Mouse (Mus musculus) gastrocnemius, postnatal 4 days (tissue): ENCODE data around the gene Rps2. TPM values are rescaled to one million over a fixed set of nuclear protein-coding genes. Genes with fewer than 3 reads are reported as not detected.

Experiments used
- DNase-seq, 2 experiments: peaks; one replicate each; pipeline ENCODE4 v3.0.0; 2021 to 2022; ENCODE audit warnings: low spot score in 2 of 2, mixed read lengths in 2 of 2
- total RNA-seq, 2 experiments: library from RNA; stranded (reverse); gene quantifications; 2 replicates each; pipeline ENCODE4 v1.2.3; 2021

The Rps2 gene
- total RNA-seq, 2 experiments from 2014 or later: 750 to 839 TPM

GRCm38 (mm10) chr17:24729067-24729466, 11.2 kb downstream of the Rps2 start:
- DNase-seq: no peak

DNA sequence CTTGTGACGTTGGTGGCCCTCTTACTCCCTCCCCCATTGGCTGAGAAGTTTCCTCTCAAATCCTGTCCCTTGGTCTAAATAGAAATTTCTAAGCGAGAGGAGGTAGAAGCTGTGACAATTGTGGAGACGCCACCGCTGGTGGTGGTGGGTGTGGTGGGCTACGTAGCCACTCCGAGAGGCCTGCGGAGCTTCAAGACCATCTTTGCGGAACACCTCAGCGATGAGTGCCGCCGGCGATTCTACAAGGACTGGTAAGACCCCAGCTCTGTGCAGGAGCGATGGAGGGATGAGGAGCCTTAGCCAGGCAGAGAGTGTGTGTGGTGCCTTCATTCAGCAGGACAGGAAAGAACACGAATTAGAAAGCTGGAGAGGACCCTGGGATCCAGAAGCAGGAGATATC, 12.9 kb downstream of the Rps2 start:
- DNase-seq: no peak

DNA sequence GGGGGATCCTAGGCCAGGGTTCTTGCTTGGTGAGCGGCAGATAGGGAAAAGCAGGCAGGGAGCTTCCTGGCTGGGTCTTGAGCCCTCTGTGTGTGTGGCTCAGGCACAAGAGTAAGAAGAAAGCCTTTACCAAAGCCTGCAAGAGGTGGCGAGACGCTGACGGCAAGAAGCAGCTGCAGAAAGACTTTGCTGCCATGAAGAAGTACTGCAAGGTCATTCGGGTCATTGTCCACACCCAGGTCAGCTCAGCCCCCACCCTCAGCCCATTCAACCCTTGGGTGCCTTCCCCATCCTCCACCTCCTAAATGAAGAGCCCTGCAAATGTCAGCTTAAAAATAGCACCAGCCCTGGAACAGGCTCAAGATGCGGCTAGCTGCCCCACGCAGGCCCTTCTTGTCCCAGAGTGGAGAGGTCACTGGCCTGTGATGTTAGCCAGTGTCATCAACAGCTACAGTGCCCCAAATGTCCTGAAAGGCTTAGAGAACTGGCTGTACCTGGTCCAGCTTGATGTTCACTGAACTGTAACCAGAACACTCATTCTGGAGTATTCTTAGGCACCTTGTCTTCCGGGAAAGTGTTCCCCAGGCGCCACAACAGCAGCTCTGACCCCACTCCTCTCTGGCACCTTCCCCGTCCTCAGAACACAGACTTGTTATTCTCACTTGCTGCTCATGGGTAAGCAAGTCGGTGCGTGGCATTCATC, 14.5 kb downstream of the Rps2 start:
- no peak for DNase-seq

- no peak for DNase-seq
These were observed 15.6 kb downstream of the Rps2 start for GRCm38 (mm10) chr17:24733434-24734050.

DNA sequence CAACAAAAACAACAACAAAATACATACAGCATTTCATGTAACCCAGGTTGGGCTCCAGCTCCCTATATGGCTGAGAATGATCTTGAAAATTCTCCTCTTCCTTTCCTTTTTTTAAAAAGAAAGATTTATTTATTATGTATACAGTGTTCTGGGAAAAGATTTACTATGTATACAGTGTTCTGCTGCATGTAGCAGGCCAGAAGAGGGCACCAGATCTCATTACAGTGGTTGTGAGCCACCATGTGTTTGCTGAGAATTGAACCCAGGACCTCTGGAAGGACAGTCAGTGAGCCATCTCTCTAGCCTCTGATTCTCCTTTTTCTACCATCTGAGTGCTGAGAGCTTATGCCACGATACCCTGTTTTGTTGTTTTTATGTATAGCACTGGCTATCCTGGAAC, 16.6 kb downstream of the Rps2 start:
- DNase-seq: no peak

DNA sequence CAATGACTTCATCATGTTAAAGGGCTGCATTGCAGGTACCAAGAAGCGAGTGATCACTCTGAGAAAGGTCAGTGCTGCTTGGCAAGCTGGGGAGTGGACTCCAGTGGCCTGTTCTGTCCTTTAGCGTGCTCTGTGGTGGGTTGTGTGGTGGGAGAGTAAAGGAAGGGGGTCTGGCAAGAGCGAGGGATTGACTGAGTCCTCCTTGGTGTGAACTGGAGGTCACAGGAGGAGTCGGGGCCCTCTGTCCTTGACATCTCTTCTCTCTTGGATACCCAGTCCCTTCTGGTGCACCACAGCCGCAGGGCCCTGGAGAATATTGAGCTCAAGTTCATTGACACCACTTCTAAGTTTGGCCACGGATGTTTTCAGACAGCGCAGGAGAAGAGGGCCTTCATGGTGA, 17.5 kb downstream of the Rps2 start:
- DNase-seq: no peak

DNA sequence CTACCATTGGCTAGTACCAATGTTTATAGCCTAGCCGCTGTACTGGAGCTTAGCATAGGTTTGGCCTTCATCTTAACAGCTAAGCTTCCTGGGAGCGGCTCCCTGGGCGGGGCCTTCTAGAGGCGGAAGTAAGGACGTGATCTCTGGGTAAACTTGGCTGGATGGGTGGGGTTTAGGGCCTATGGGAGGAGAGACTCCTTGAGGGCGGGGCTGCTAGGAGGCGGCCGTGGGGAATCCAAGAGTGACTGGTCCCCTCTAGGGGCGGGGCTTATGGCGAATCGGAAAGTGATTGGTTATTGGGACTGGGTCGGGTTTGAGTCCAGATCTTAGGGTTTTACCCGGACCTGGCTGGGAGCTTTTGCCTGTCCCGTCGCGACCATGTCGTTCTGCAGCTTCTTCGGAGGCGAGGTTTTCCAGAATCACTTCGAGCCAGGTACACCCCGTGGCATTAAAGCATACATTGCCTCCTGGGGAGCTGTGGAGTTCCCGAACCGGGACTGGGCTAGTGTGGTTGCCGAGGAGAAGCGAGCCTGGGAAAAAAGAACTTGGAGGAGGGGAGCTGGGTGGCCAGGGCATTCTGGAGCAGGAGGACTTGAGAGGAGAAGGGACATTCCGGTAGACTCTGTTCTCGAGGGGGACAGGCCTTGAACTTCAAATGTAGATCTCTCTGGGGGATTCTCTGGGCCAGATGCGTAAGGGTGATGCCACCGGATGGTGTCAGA, 18.6 kb downstream of the Rps2 start, which contains the start of gene Msrb1:
Msrb1 (plus strand) TSS at position 313 of the 722 bp plus-strand sequence.
- peak; percentile 84 to 95 for DNase-seq

DNA sequence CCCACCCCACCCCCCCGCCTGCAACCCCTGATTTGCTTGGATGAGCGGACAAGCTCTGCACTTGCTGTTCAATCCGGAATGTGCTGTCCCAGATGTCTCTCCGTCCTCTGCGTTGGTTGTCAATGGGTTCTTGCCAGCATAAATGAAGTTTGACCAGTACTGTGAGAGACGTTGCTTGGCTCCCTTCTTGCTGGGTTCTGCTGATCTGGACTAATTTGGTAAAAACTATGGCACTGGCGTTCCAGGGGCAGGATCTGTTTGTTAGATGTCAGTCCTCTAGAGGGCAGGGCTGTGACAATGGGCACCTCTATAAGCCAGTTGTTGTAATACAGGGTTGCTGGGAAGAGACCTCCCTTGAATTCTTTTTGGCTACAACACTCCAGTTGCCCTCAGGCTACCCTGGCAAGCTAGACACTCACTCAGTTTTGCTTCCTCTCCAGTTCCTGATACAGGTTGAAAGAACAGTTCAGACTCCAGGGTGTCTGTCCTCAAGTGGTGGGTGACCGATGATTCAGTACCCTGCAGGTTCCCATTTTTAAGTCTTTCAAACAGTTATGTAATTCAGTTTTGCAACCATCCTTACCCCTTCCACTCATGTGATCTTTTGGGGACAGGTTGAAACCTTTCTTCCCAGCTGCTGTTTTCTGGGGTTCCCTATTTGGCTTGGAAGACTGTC, 19.4 kb downstream of the Rps2 start:
- DNase-seq: no peak

GRCm38 (mm10) chr17:24738238-24738637, 20.3 kb downstream of the Rps2 start:
- DNase-seq: no peak

DNA sequence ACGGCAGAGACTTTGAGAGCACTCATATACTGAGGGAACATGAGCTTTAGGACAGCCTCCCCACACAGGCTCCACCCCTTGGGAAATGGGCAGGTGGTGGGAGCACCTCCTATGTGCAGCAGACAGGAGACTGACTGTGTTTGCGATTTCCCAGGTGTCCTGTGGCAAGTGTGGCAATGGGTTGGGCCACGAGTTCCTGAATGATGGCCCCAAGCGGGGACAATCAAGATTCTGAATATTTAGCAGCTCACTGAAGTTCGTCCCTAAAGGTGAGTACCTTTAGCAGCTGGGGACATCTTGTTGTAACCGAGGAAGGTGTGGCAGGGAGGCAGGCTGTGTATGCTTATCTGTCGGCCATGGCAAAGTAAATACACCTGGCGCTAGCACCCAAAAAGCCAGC, 22.0 kb downstream of the Rps2 start:
- DNase-seq: no peak

GRCm38 (mm10) chr17:24742307-24742706, 24.4 kb downstream of the Rps2 start:
- no peak for DNase-seq

DNA sequence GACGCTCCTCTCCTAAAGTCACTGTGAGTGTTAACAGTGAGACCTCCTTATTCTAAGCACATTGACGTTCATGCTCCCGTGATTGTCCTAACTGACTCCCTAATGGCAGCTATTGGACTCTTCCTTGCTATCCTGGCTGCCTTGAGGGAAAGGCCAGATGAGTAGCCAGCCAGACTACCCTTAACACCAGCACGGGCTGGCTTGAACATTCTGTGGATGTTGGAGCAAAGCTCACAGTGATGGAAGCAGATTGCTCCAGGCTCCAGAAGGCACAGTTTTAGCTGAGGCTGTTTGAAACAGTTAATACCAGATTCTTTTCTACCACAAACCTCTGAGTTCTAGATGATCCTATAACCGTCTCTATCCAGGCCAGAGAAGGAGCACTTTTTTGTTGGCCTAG, 26.0 kb downstream of the Rps2 start:
- DNase-seq: no peak

DNA sequence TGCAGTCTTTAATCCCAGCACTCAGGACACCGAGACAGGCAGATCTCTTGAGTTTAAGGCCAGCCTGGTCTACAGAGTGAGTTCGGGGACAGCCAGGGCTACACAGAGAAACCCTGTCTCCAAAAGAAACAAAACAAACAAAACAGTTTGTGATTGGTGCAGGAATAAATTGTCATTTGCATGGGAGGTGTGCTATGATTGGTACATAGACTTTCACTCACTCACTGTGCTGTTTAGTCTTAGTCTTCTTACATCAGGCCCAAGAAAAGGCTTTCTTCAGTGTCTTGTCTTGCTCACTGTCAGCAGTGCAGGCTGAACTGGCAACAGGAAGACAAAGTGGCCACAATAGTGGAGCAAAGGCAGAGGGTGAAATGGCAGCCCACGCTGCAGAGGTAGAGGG, 26.5 kb downstream of the Rps2 start:
- DNase-seq: no peak

- DNase-seq: peak; percentile 58 to 80
These were observed 27.9 kb downstream of the Rps2 start for GRCm38 (mm10) chr17:24745526-24746497.

DNA sequence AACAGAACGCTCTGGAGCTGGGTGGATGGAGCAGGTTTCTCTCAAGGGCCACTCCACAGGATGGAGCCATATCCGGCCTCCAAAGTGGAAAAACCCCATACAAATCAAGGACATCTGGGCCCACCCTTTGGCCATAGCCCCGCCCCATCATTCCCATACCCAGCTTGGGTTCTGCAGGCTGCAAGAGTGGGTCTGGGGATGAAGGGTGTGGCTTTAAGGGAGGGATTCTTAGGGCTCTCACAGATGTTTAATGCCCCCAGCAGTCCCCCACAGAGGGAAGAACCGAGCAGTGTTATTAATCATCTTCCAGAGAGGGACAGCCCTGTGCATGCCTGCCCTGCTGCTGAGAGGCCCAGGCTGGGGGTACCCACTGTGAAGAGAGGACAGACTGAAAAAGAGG, 29.1 kb downstream of the Rps2 start:
- no peak for DNase-seq

DNA sequence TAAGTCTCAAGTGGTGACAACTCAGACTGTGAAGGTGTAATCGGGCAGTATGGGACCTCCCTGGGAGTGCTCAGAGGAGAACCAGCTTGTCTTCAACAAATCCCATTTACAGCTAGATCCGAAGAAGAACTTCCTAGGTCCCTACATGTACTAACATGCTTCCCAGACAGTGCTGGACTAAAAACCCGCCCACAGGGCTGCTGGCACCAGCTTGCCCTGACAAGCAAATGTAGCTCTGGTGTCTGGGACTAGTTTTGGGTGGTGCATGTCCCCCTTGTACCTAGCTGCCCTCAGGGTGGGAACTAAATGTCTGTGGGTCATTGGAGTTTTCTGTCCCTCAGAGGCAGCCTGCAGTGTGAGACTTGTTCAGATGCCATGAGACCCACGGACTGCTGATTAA, 33.6 kb downstream of the Rps2 start:
- DNase-seq: no peak

GRCm38 (mm10) chr17:24752415-24753394, 34.8 kb downstream of the Rps2 start, which contains the start of gene Hs3st6:
TSS of gene Hs3st6 (plus strand) at chr17:24752988.
- no peak for DNase-seq

GRCm38 (mm10) chr17:24757394-24757793, 39.5 kb downstream of the Rps2 start:
- DNase-seq: no peak

GRCm38 (mm10) chr17:24761121-24761520, 43.2 kb downstream of the Rps2 start:
- DNase-seq: no peak
